Mouse (Mus musculus): ENCODE data around the gene Atp1a1. TPM values are rescaled to one million over a fixed set of nuclear protein-coding genes. Genes with fewer than 3 reads are reported as not detected.

The Atp1a1 gene
- 58.4 and 61.3 TPM in 2 replicates for polyA plus RNA-seq (2015; fragmentation: Nextera tagmentation; extraction: Ambion mirVana)

- 0% methylated on average over 64 of the region's 64 CpGs for WGBS
- Histone ChIP-seq H3K4me3 (ENCODE audit: low read depth, low read length) (peak within 1 kb of the TSS; percentile 63), H3K9me3 (replicated peaks; ENCODE audit: control insufficient read depth, low read length, poor library complexity, severe bottlenecking) (no peaks in the 10 kb centered on the region), H3K27ac (ENCODE audit: low read length) (peak within 1 kb of the TSS; percentile 91), H3K4me2 (ENCODE audit: low read length) (peak within 1 kb of the TSS; percentile 57), H3K9ac (ENCODE audit: low read depth, low read length) (peak within 1 kb of the TSS; percentile 83), H3K27me3 (ENCODE audit: control insufficient read depth, insufficient read depth, low read depth, low read length) (no peaks in the 10 kb centered on the region), H3K4me1 (ENCODE audit: control insufficient read depth, insufficient read depth, low read length) (peaks cover 40% of the 10 kb centered on the region), H3K36me3 (ENCODE audit: control insufficient read depth, insufficient read depth, low read length) (no peaks in the 10 kb centered on the region)
- ATAC-seq: peak; percentile 98
These were observed at the start of gene Atp1a1 for GRCm38 (mm10) chr3:101604550-101605223. Gene Atp1a1 (minus strand): TSS chr3:101604684.

- Histone ChIP-seq H3K27ac (ENCODE audit: low read length) (peak overlapping the region; percentile 47; the same call in 1 of the 2 replicates), H3K36me3 (ENCODE audit: control insufficient read depth, insufficient read depth, low read length) (no peaks in the 10 kb centered on the region), H3K4me1 (ENCODE audit: control insufficient read depth, insufficient read depth, low read length) (peaks cover 4% of the 10 kb centered on the region), H3K4me3 (ENCODE audit: low read depth, low read length) (no peak overlapping the region), H3K9me3 (replicated peaks; ENCODE audit: control insufficient read depth, low read length, poor library complexity, severe bottlenecking) (no peaks in the 10 kb centered on the region), H3K27me3 (ENCODE audit: control insufficient read depth, insufficient read depth, low read depth, low read length) (no peaks in the 10 kb centered on the region), H3K4me2 (ENCODE audit: low read length) (no peak overlapping the region), H3K9ac (ENCODE audit: low read depth, low read length) (no peak overlapping the region)
- WGBS: 38% methylated on average over 7 of the region's 7 CpGs
- ATAC-seq: peak; percentile 26; the same call in 1 of the 2 replicates
These were observed 49.0 kb upstream of the Atp1a1 start for GRCm38 (mm10) chr3:101653446-101653845.

GRCm38 (mm10) chr3:101652967-101653366 is 48.5 kb upstream of the Atp1a1 start:
- WGBS: 76% methylated on average over 2 of the region's 2 CpGs

GRCm38 (mm10) chr3:101650328-101650727 is 45.8 kb upstream of the Atp1a1 start:
- Histone ChIP-seq H3K4me3 (ENCODE audit: low read depth, low read length) (no peak overlapping the region), H3K27ac (ENCODE audit: low read length) (no peak overlapping the region)
- 82% methylated on average over 2 of the region's 2 CpGs for WGBS

More at GRCm38 (mm10) chr3:101652967-101653366, 48.5 kb upstream of the Atp1a1 start:
- ATAC-seq: 0 out of 2 replicates have a peak, but pooled peaks have one; percentile 29
- Histone ChIP-seq H3K27me3 (ENCODE audit: control insufficient read depth, insufficient read depth, low read depth, low read length) (no peaks in the 10 kb centered on the region), H3K4me2 (ENCODE audit: low read length) (no peak overlapping the region), H3K36me3 (ENCODE audit: control insufficient read depth, insufficient read depth, low read length) (no peaks in the 10 kb centered on the region), H3K4me3 (ENCODE audit: low read depth, low read length) (no peak overlapping the region), H3K27ac (ENCODE audit: low read length) (no peak overlapping the region), H3K4me1 (ENCODE audit: control insufficient read depth, insufficient read depth, low read length) (peaks cover 4% of the 10 kb centered on the region), H3K9me3 (replicated peaks; ENCODE audit: control insufficient read depth, low read length, poor library complexity, severe bottlenecking) (no peaks in the 10 kb centered on the region), H3K9ac (ENCODE audit: low read depth, low read length) (no peak overlapping the region)

GRCm38 (mm10) chr3:101649271-101649670 is 44.8 kb upstream of the Atp1a1 start:
- Histone ChIP-seq H3K9ac (ENCODE audit: low read depth, low read length) (no peak overlapping the region), H3K27me3 (ENCODE audit: control insufficient read depth, insufficient read depth, low read depth, low read length) (no peaks in the 10 kb centered on the region), H3K9me3 (replicated peaks; ENCODE audit: control insufficient read depth, low read length, poor library complexity, severe bottlenecking) (no peaks in the 10 kb centered on the region), H3K36me3 (ENCODE audit: control insufficient read depth, insufficient read depth, low read length) (no peaks in the 10 kb centered on the region), H3K4me2 (ENCODE audit: low read length) (no peak overlapping the region), H3K4me3 (ENCODE audit: low read depth, low read length) (no peak overlapping the region), H3K4me1 (ENCODE audit: control insufficient read depth, insufficient read depth, low read length) (peaks cover 4% of the 10 kb centered on the region), H3K27ac (ENCODE audit: low read length) (no peak overlapping the region)
- 74% methylated on average over 2 of the region's 2 CpGs for WGBS
- ATAC-seq: no peak

More at GRCm38 (mm10) chr3:101650328-101650727, 45.8 kb upstream of the Atp1a1 start:
- Histone ChIP-seq H3K27me3 (ENCODE audit: control insufficient read depth, insufficient read depth, low read depth, low read length) (no peaks in the 10 kb centered on the region), H3K4me2 (ENCODE audit: low read length) (no peak overlapping the region), H3K9ac (ENCODE audit: low read depth, low read length) (no peak overlapping the region), H3K4me1 (ENCODE audit: control insufficient read depth, insufficient read depth, low read length) (peaks cover 4% of the 10 kb centered on the region), H3K36me3 (ENCODE audit: control insufficient read depth, insufficient read depth, low read length) (no peaks in the 10 kb centered on the region), H3K9me3 (replicated peaks; ENCODE audit: control insufficient read depth, low read length, poor library complexity, severe bottlenecking) (no peaks in the 10 kb centered on the region)
- no peak for ATAC-seq

- H3K9me3 ChIP-seq (replicated peaks; ENCODE audit: control insufficient read depth, low read length, poor library complexity, severe bottlenecking): no peaks in the 10 kb centered on the region
- H3K27me3 ChIP-seq (ENCODE audit: control insufficient read depth, insufficient read depth, low read depth, low read length): no peaks in the 10 kb centered on the region
- no peaks in the 10 kb centered on the region for H3K36me3 ChIP-seq (ENCODE audit: control insufficient read depth, insufficient read depth, low read length)
- no peak overlapping the region for H3K4me2 ChIP-seq (ENCODE audit: low read length)
- 78% methylated on average over 13 of the region's 13 CpGs for WGBS
- H3K4me3 ChIP-seq (ENCODE audit: low read depth, low read length): no peak overlapping the region
- peaks cover under 1% of the 10 kb centered on the region; the same call in 1 of the 2 replicates for H3K4me1 ChIP-seq (ENCODE audit: control insufficient read depth, insufficient read depth, low read length)
- no peak overlapping the region for H3K9ac ChIP-seq (ENCODE audit: low read depth, low read length)
- no peak overlapping the region for H3K27ac ChIP-seq (ENCODE audit: low read length)
- no peak for ATAC-seq
These were observed 43.8 kb upstream of the Atp1a1 start for GRCm38 (mm10) chr3:101648096-101648793.

- Histone ChIP-seq H3K4me2 (ENCODE audit: low read length) (no peak overlapping the region), H3K36me3 (ENCODE audit: control insufficient read depth, insufficient read depth, low read length) (no peaks in the 10 kb centered on the region), H3K27me3 (ENCODE audit: control insufficient read depth, insufficient read depth, low read depth, low read length) (no peaks in the 10 kb centered on the region), H3K4me1 (ENCODE audit: control insufficient read depth, insufficient read depth, low read length) (no peaks in the 10 kb centered on the region), H3K9me3 (replicated peaks; ENCODE audit: control insufficient read depth, low read length, poor library complexity, severe bottlenecking) (no peaks in the 10 kb centered on the region), H3K27ac (ENCODE audit: low read length) (no peak overlapping the region), H3K9ac (ENCODE audit: low read depth, low read length) (no peak overlapping the region), H3K4me3 (ENCODE audit: low read depth, low read length) (no peak overlapping the region)
- 67% methylated on average over 5 of the region's 5 CpGs for WGBS
- no peak for ATAC-seq
These were observed 42.3 kb upstream of the Atp1a1 start for GRCm38 (mm10) chr3:101646806-101647205.

GRCm38 (mm10) chr3:101645569-101646106 is 41.2 kb upstream of the Atp1a1 start:
- Histone ChIP-seq H3K27ac (ENCODE audit: low read length) (no peak overlapping the region), H3K36me3 (ENCODE audit: control insufficient read depth, insufficient read depth, low read length) (no peaks in the 10 kb centered on the region), H3K9me3 (replicated peaks; ENCODE audit: control insufficient read depth, low read length, poor library complexity, severe bottlenecking) (no peaks in the 10 kb centered on the region), H3K4me1 (ENCODE audit: control insufficient read depth, insufficient read depth, low read length) (no peaks in the 10 kb centered on the region), H3K4me2 (ENCODE audit: low read length) (no peak overlapping the region), H3K27me3 (ENCODE audit: control insufficient read depth, insufficient read depth, low read depth, low read length) (no peaks in the 10 kb centered on the region), H3K4me3 (ENCODE audit: low read depth, low read length) (no peak overlapping the region), H3K9ac (ENCODE audit: low read depth, low read length) (no peak overlapping the region)
- no peak for ATAC-seq
- WGBS: 71% methylated on average over 1 of the region's 1 CpGs
